Mouse (Mus musculus) megakaryocyte progenitor cell, adult 5-6 weeks (primary cell): Measurements from ENCODE around the gene Ablim1. TPM values are rescaled to one million over a fixed set of nuclear protein-coding genes. Genes with fewer than 3 reads are reported as not detected.

ENCODE experiments used
- ATAC-seq: replicated peaks from 2 replicates; pipeline ENCODE4 v1.8.0; 2016; ENCODE audit warnings: mild to moderate bottlenecking, moderate TSS enrichment, inconsistent platforms; ENCODE audit not compliant: poor library complexity
- total RNA-seq, 2 experiments: library from RNA; stranded (forward) in 1 of 2; stranded (reverse) in 1 of 2; fragments of 157-497, 149-512 nt in 1 of 2; fragments of 200-1000 nt in 1 of 2; gene quantifications; 2 replicates each; pipeline versions ENCODE4 v1.2.3 to v1.2.4; 2015 to 2017

Gene Ablim1
- 6.1 and 7.0 TPM in 2 replicates for total RNA-seq (2015)
- total RNA-seq (2017), result 6.7 and 8.1 TPM in 2 replicates

GRCm38 (mm10) chr19:57314346-57315012, at the start of gene Ablim1:
TSS of gene Ablim1 (minus strand) at chr19:57314919.
- ATAC-seq, result peak; percentile 59

- no peak for ATAC-seq
These were observed 48.8 kb upstream of the Ablim1 start for GRCm38 (mm10) chr19:57363538-57363937.

GRCm38 (mm10) chr19:57363076-57363475, 48.4 kb upstream of the Ablim1 start:
- ATAC-seq, result no peak

- ATAC-seq, result no peak
These were observed 47.9 kb upstream of the Ablim1 start for GRCm38 (mm10) chr19:57362586-57362985.

- no peak for ATAC-seq
These were observed 47.2 kb upstream of the Ablim1 start for GRCm38 (mm10) chr19:57361939-57362307.

GRCm38 (mm10) chr19:57361131-57361938, 46.6 kb upstream of the Ablim1 start:
- ATAC-seq, result 0 out of 2 replicates have a peak, but pooled peaks have one; percentile 4

GRCm38 (mm10) chr19:57360341-57361130, 45.8 kb upstream of the Ablim1 start, which contains the start of gene Fam160b1:
TSS of gene Fam160b1 (plus strand) at chr19:57360680.
- peak; percentile 69 for ATAC-seq

GRCm38 (mm10) chr19:57359701-57360326, 45.1 kb upstream of the Ablim1 start:
- no peak for ATAC-seq

GRCm38 (mm10) chr19:57358836-57359598, 44.3 kb upstream of the Ablim1 start:
- ATAC-seq, result no peak

GRCm38 (mm10) chr19:57358322-57358721, 43.6 kb upstream of the Ablim1 start:
- peak; percentile 59 for ATAC-seq

GRCm38 (mm10) chr19:57357811-57358210, 43.1 kb upstream of the Ablim1 start:
- ATAC-seq, result no peak

- no peak for ATAC-seq
These were observed 42.5 kb upstream of the Ablim1 start for GRCm38 (mm10) chr19:57357244-57357643.

GRCm38 (mm10) chr19:57356273-57356672, 41.6 kb upstream of the Ablim1 start:
- ATAC-seq, result no peak

- ATAC-seq, result peak; percentile 36
These were observed 40.9 kb upstream of the Ablim1 start for GRCm38 (mm10) chr19:57355451-57356251.

- peak; percentile 27; the same call in 1 of the 2 replicates for ATAC-seq
These were observed 40.0 kb upstream of the Ablim1 start for GRCm38 (mm10) chr19:57354715-57355114.

GRCm38 (mm10) chr19:57354050-57354449, 39.3 kb upstream of the Ablim1 start:
- no peak for ATAC-seq

GRCm38 (mm10) chr19:57353228-57353627, 38.5 kb upstream of the Ablim1 start:
- ATAC-seq, result no peak

- no peak for ATAC-seq
These were observed 37.7 kb upstream of the Ablim1 start for GRCm38 (mm10) chr19:57352337-57352935.

GRCm38 (mm10) chr19:57349096-57349495, 34.4 kb upstream of the Ablim1 start:
- ATAC-seq, result peak; percentile 65
